In the genomic region with DNA sequence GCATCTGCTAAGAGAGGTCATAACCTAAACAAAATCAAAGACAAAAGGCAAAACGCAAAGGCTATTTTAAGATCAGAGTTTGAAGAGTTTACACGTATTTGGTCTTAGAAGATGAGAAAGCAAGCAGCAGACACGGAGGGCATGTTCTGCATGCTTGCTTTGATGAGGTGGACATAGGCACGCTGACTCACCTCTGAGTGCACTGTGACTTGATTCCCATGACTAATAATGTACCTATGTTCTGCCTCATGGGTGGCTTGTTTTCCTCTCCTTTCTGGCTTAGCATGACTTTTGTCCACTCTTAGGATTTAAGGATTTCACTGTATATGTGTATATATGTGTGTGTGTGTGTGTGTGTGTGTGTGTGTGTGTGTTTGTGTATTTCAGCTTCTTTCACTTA, we compare ENCODE assay signal across 14 mouse cellular contexts.
"Had no signal": no experiment of that assay in that cellular context is flagged by ENCODE, and none has a peak within 500 bp of the region (broad histone marks: within the 10 kb centered on the region; RNA-seq: fewer than 3 reads in every experiment).

No protein-coding gene starts in this region.

- H3K4me3 ChIP-seq: layer of hippocampus, adult 2 months; left cerebral cortex, adult 2 months; liver, embryonic 13.5 days; midbrain, embryonic 13.5 days; myocyte; neural tube, embryonic 13.5 days had no signal

- DNase-seq: kidney, postnatal 25 days; layer of hippocampus, adult 9-11 months; layer of hippocampus, postnatal 36 days; liver, embryonic 13.5 days; lung, adult 2 months; thymus, postnatal 25 days had no signal

- H3K9me3 ChIP-seq: liver, embryonic 13.5 days; midbrain, embryonic 13.5 days; neural tube, embryonic 13.5 days had no signal

- ATAC-seq: midbrain, embryonic 13.5 days; midbrain, embryonic 16.5 days had no signal

- H3K27ac ChIP-seq: kidney, postnatal 0 days; layer of hippocampus, adult 2 months; left cerebral cortex, adult 2 months; liver, embryonic 13.5 days; macrophage; midbrain, embryonic 13.5 days; neural tube, embryonic 13.5 days had no signal

- H3K4me1 ChIP-seq: liver, embryonic 13.5 days; midbrain, embryonic 13.5 days; neural tube, embryonic 13.5 days had no signal

- H3K36me3 ChIP-seq: liver, embryonic 13.5 days; midbrain, embryonic 13.5 days; neural tube, embryonic 13.5 days had no signal

- H3K27me3 ChIP-seq: liver, embryonic 13.5 days; midbrain, embryonic 13.5 days; neural tube, embryonic 13.5 days had no signal

- H3K9ac ChIP-seq: liver, embryonic 13.5 days; midbrain, embryonic 13.5 days; neural tube, embryonic 13.5 days had no signal

- H3K4me2 ChIP-seq: liver, embryonic 13.5 days; midbrain, embryonic 13.5 days; neural tube, embryonic 13.5 days had no signal
